Mouse (Mus musculus): ENCODE results near the gene Irgm1. TPM values are rescaled to one million over a fixed set of nuclear protein-coding genes. Genes with fewer than 3 reads are reported as not detected.
A peak's percentile ranks its signal among the peaks of the same experiment; 100 is the strongest.

Irgm1 gene
- polyA plus RNA-seq, 1 experiment from 2014 or later: 14.4 TPM

GRCm38 (mm10) chr11:48815851-48816250 lies 55.6 kb downstream of the Irgm1 start:
- H3K4me3 ChIP-seq (ENCODE audit: low read depth, low read length): peak overlapping the region; percentile 73
- DNase-seq (ENCODE audit: low spot score) (no peak), ATAC-seq (ENCODE audit: low FRiP score, low TSS enrichment) (no peak)
- H3K36me3 ChIP-seq (ENCODE audit: control insufficient read depth, insufficient read depth, low read length): peaks cover 7% of the 10 kb centered on the region; the same call in 1 of the 2 replicates
- TF ChIP-seq EP300 (optimal IDR thresholded peaks at IDR 0.05) (no peak), CTCF (IDR thresholded peaks at IDR 0.05; ENCODE audit: low read depth) (no peak)
- WGBS: 62% methylated on average over 16 of the region's 16 CpGs
- peak overlapping the region; percentile 95 for H3K9ac ChIP-seq (ENCODE audit: low read length)
- H3K4me2 ChIP-seq (replicated peaks; ENCODE audit: low read depth): peak overlapping the region; percentile 83
- no peaks in the 10 kb centered on the region for H3K4me1 ChIP-seq (replicated peaks; ENCODE audit: control insufficient read depth, insufficient read depth)
- H3K9me3 ChIP-seq (ENCODE audit: control insufficient read depth, low read length): no peaks in the 10 kb centered on the region
- H3K27me3 ChIP-seq (ENCODE audit: control insufficient read depth, insufficient read depth, low read length): no peaks in the 10 kb centered on the region
- H3K27ac ChIP-seq (replicated peaks): peak overlapping the region; percentile 99; the same call in 1 of the 2 replicates

DNA sequence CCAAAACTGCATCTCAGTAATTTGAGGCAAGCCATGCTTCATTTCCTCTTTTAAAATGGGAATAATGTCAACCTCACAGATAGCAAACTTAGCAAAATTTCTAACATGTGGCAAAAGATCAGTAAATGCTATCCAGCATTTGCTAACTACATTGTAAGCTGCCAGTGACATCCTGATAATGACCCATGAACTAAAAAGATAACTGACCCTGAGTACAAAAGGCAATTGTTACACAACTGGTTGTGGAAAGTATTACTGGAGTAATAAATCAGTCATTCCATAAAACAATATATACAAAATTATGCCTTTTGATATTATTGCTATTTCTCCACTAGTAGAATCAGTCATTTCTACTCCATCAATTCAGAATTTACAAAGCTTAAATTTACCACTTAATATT lies 57.7 kb downstream of the Irgm1 start:
- H3K9ac ChIP-seq (ENCODE audit: low read length): no peak overlapping the region
- TF ChIP-seq CTCF (IDR thresholded peaks at IDR 0.05; ENCODE audit: low read depth): no peak
- TF ChIP-seq EP300 (optimal IDR thresholded peaks at IDR 0.05): no peak
- no peak for ATAC-seq (ENCODE audit: low FRiP score, low TSS enrichment)
- H3K27me3 ChIP-seq (ENCODE audit: control insufficient read depth, insufficient read depth, low read length): no peaks in the 10 kb centered on the region
- no peak overlapping the region for H3K27ac ChIP-seq (replicated peaks)
- H3K36me3 ChIP-seq (ENCODE audit: control insufficient read depth, insufficient read depth, low read length): peaks cover 9% of the 10 kb centered on the region; the same call in 1 of the 2 replicates
- DNase-seq (ENCODE audit: low spot score): no peak
- no peak overlapping the region for H3K4me2 ChIP-seq (replicated peaks; ENCODE audit: low read depth)
- H3K9me3 ChIP-seq (ENCODE audit: control insufficient read depth, low read length): no peaks in the 10 kb centered on the region
- no peak overlapping the region for H3K4me3 ChIP-seq (ENCODE audit: low read depth, low read length)
- H3K4me1 ChIP-seq (replicated peaks; ENCODE audit: control insufficient read depth, insufficient read depth): no peaks in the 10 kb centered on the region

Other genes starting within 250 kb of the Irgm1 start
- gene Rack1, start 71.4 kb downstream of the Irgm1 start, polyA plus RNA-seq (2015; fragmentation: Nextera tagmentation; extraction: Ambion mirVana): 524 and 529 TPM in 2 replicates
- 3.6 and 4.0 TPM in 2 replicates for gene Trim41, start 54.3 kb downstream of the Irgm1 start, polyA plus RNA-seq (2015; fragmentation: Nextera tagmentation; extraction: Ambion mirVana)
- 3.0 and 3.4 TPM in 2 replicates for gene Trim7, start 45.5 kb downstream of the Irgm1 start, polyA plus RNA-seq (2015; fragmentation: Nextera tagmentation; extraction: Ambion mirVana)
- 5.0 and 7.3 TPM in 2 replicates for gene Gm12184, start 45.0 kb downstream of the Irgm1 start, polyA plus RNA-seq (2015; fragmentation: Nextera tagmentation; extraction: Ambion mirVana)
- 0.22 and 0.33 TPM in 2 replicates for gene Gm5431, start 30.5 kb upstream of the Irgm1 start, polyA plus RNA-seq (2015; fragmentation: Nextera tagmentation; extraction: Ambion mirVana)
- gene Psme2b, start 74.5 kb upstream of the Irgm1 start, polyA plus RNA-seq (2015; fragmentation: Nextera tagmentation; extraction: Ambion mirVana): 4.3 and 4.7 TPM in 2 replicates
- 0.15 and 0.16 TPM in 2 replicates for gene Olfr56, start 107.2 kb upstream of the Irgm1 start, polyA plus RNA-seq (2015; fragmentation: Nextera tagmentation; extraction: Ambion mirVana)
- 0.34 and 0.48 TPM in 2 replicates for gene 9930111J21Rik1, start 107.7 kb upstream of the Irgm1 start, polyA plus RNA-seq (2015; fragmentation: Nextera tagmentation; extraction: Ambion mirVana)
- 0.01 TPM in 1 of 2 replicates, not detected in the other for gene Gm12185, start 120.5 kb upstream of the Irgm1 start, polyA plus RNA-seq (2015; fragmentation: Nextera tagmentation; extraction: Ambion mirVana)
- gene Tgtp1, start 122.5 kb upstream of the Irgm1 start, polyA plus RNA-seq (2015; fragmentation: Nextera tagmentation; extraction: Ambion mirVana): 3.0 and 3.6 TPM in 2 replicates
- 0.40 and 0.46 TPM in 2 replicates for gene 9930111J21Rik2, start 179.6 kb upstream of the Irgm1 start, polyA plus RNA-seq (2015; fragmentation: Nextera tagmentation; extraction: Ambion mirVana)
- gene Tgtp2, start 192.5 kb upstream of the Irgm1 start, polyA plus RNA-seq (2015; fragmentation: Nextera tagmentation; extraction: Ambion mirVana): 0.69 and 1.2 TPM in 2 replicates
- 10.1 and 12.7 TPM in 2 replicates for gene Ifi47, start 204.9 kb upstream of the Irgm1 start, polyA plus RNA-seq (2015; fragmentation: Nextera tagmentation; extraction: Ambion mirVana)
- 0.11 TPM in 1 of 2 replicates, not detected in the other for gene Olfr1396, start 243.2 kb upstream of the Irgm1 start, polyA plus RNA-seq (2015; fragmentation: Nextera tagmentation; extraction: Ambion mirVana)

Data from stomach, postnatal 0 days (tissue).